In the genomic region with DNA sequence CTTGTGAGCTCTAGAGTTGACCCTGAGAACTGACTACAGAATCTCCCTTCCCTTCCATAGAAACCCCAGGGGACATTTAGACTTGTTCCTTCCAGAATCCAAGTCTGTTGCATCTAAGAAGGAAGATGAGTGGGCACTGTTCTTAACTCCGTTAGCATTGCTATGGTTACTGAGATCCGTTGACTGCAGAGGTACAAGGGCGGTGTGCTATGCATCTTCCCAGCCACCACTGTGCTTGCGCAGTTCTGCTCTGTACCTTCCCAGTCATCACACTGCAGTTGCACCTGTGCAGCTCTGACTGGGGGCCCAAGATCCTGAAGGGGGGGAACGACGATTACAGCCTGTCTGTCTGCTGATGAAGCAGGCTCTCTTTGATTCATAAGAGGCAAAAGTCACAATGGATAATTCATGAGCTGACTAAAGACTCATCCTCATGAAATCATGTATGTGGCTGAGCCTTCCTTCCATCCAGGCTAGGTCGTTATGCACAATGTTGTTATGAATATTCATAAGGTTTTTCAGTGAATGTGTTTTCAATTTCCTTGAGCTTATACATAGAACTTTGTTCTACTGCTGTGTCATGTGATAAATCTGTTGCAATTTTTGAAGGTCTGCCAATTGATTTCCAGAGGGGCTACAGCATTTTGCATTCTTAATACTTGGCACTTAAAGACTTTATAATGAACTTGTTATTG, we compare ENCODE assay signal across 14 mouse cellular contexts.
DNase-seq lines count a peak whose midpoint lies in the region; TF ChIP-seq lines count a peak whose summit lies in the region.
"Had no signal": no experiment of that assay in that cellular context is flagged by ENCODE, and none has a peak within 500 bp of the region (broad histone marks: within the 10 kb centered on the region; RNA-seq: fewer than 3 reads in every experiment).

No protein-coding gene starts in this region.

- DNase-seq in layer of hippocampus, adult 2 months (ENCODE audit: low spot score in 2 of 2) = peak in 1 of 2 experiments; percentile 33
- DNase-seq in layer of hippocampus, postnatal 25 days (ENCODE audit: extremely low spot score in 1 of 2, low spot score in 1 of 2) = no peak
- DNase-seq in adipocyte (ENCODE audit: low spot score) = peak; percentile 18
- DNase-seq in left cerebral cortex, postnatal 36 days (ENCODE audit: low spot score in 2 of 2) = peak; percentile 53 to 71
- no peak for DNase-seq in heart, adult 2 months
- DNase-seq in adrenal gland, postnatal 25 days = no peak
- no peak for DNase-seq in spleen, postnatal 10 days (ENCODE audit: low spot score in 2 of 2)
- DNase-seq: adrenal gland, adult 8-10 months; kidney, adult 2 months; lung, postnatal 36 days had no signal

- WGBS in heart, adult 2 months = 84% methylated on average over 7 of the region's 7 CpGs

- no peak for TF ChIP-seq CTCF in layer of hippocampus, adult 2 months (conservative IDR thresholded peaks at IDR 0.05)
- no peak for TF ChIP-seq CTCF in embryonic fibroblast, embryonic 13.5 days (IDR thresholded peaks at IDR 0.05; ENCODE audit: borderline replicate concordance, insufficient read depth, low read length)
- no peak for TF ChIP-seq CTCF in heart, adult 2 months (IDR thresholded peaks at IDR 0.05)

- no peaks in the 10 kb centered on the region for H3K36me3 ChIP-seq in heart, adult 2 months (ENCODE audit: control insufficient read depth, insufficient read depth, low read length)
- H3K36me3 ChIP-seq: hindbrain, embryonic 10.5 days had no signal

- peak overlapping the region; percentile 71 for H3K27ac ChIP-seq in layer of hippocampus, adult 2 months
- H3K27ac ChIP-seq in embryonic fibroblast, embryonic 13.5 days (ENCODE audit: insufficient read depth, low read length) = peak overlapping the region; percentile 96
- H3K27ac ChIP-seq in heart, adult 2 months = no peak overlapping the region
- H3K27ac ChIP-seq: hindbrain, embryonic 10.5 days; liver, embryonic 14.5 days had no signal

- no peak overlapping the region for H3K4me3 ChIP-seq in layer of hippocampus, adult 2 months
- no peak overlapping the region for H3K4me3 ChIP-seq in embryonic fibroblast, embryonic 13.5 days (ENCODE audit: insufficient read depth, low read length)
- no peak overlapping the region for H3K4me3 ChIP-seq in heart, adult 2 months
- H3K4me3 ChIP-seq: hindbrain, embryonic 10.5 days had no signal

- no peaks in the 10 kb centered on the region for H3K27me3 ChIP-seq in heart, adult 2 months (ENCODE audit: control insufficient read depth, insufficient read depth, low read length)
- H3K27me3 ChIP-seq: Patski had no signal

- no peaks in the 10 kb centered on the region for H3K79me2 ChIP-seq in heart, adult 2 months (replicated peaks; ENCODE audit: control insufficient read depth, insufficient read depth, low read length)

- no peak overlapping the region for H3K9ac ChIP-seq in heart, adult 2 months (ENCODE audit: low read depth, low read length)
- H3K9ac ChIP-seq: liver, embryonic 14.5 days had no signal

- peaks cover 8% of the 10 kb centered on the region for H3K4me1 ChIP-seq in embryonic fibroblast, embryonic 13.5 days (ENCODE audit: control insufficient read depth, insufficient read depth, low read length)
- no peaks in the 10 kb centered on the region for H3K4me1 ChIP-seq in heart, adult 2 months (ENCODE audit: control insufficient read depth, insufficient read depth, low read length)

- intact Hi-C loops in left cerebral cortex, postnatal 36 days (cut with DNase I) = no loop called here
- intact Hi-C loops in heart, adult 2 months (cut with DNase I) = no loop called here

- TF ChIP-seq POLR2A in embryonic fibroblast, embryonic 13.5 days (IDR thresholded peaks at IDR 0.05; ENCODE audit: low read depth, low read length) = no peak
- TF ChIP-seq POLR2A in heart, adult 2 months (IDR thresholded peaks at IDR 0.05; ENCODE audit: insufficient read depth, low read depth, low read length) = no peak

- TF ChIP-seq EP300 in heart, adult 2 months (IDR thresholded peaks at IDR 0.05; ENCODE audit: insufficient read depth, low read depth, low read length) = no peak

Comparison
In these comparisons a context has a peak if more than half of its experiments do, and no peak if none do; other contexts are left out.
1. DNase-seq: peak in adipocyte (single experiment) and left cerebral cortex, postnatal 36 days (2 of 2); none in layer of hippocampus, postnatal 25 days (0 of 2), heart, adult 2 months (0 of 2), adrenal gland, postnatal 25 days (single experiment) and spleen, postnatal 10 days (0 of 2).